Mouse (Mus musculus) erythroblast, adult 5-6 weeks (primary cell): Measurements from ENCODE around the gene Cmtm5. TPM values are rescaled to one million over a fixed set of nuclear protein-coding genes. Genes with fewer than 3 reads are reported as not detected.
"Not testable (repeated sequence)": the region's sequence is repeated elsewhere in the genome, so short reads cannot be mapped to it uniquely, and the experiment has no call there.

Source experiments
- ATAC-seq: replicated peaks from 2 replicates; pipeline ENCODE4 v1.8.0; 2016; ENCODE audit warnings: moderate number of reproducible peaks, mild to moderate bottlenecking, moderate TSS enrichment, inconsistent platforms; ENCODE audit not compliant: poor library complexity, low FRiP score, severe bottlenecking
- total RNA-seq, 2 experiments: library from RNA; stranded (forward) in 1 of 2; stranded (reverse) in 1 of 2; fragments of 150-400 nt in 1 of 2; fragments of 200-764, 138-1000 nt in 1 of 2; gene quantifications; 2 replicates each; pipeline versions ENCODE4 v1.2.3 to v1.2.4; 2015 to 2017; ENCODE audit warnings: low replicate concordance in 2 of 2

Cmtm5 gene
- total RNA-seq, 2 experiments from 2014 or later, result not detected

GRCm38 (mm10) chr14:54929801-54930200 is 6.3 kb upstream of the Cmtm5 start:
- ATAC-seq, result no peak

DNA sequence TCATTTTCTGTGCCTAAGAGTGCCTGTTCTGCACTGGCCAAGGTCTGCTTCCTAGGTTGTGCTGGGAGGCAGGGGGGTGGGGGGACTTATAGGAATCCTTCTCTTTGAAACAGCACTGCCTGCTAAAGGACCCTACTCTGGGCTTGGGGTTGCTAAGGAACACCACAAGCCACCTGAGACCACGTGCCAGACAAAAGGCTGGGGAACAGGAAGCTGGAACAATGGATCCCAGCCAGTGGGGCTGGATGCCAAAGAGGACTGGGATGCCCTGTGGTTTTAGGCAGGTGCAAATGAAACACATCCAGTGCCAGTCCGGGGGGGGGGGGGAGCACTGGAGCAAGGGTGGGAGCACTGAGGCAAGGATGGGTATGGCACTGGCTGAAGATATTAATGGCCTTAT is 5.6 kb upstream of the Cmtm5 start:
- ATAC-seq, result no peak

DNA sequence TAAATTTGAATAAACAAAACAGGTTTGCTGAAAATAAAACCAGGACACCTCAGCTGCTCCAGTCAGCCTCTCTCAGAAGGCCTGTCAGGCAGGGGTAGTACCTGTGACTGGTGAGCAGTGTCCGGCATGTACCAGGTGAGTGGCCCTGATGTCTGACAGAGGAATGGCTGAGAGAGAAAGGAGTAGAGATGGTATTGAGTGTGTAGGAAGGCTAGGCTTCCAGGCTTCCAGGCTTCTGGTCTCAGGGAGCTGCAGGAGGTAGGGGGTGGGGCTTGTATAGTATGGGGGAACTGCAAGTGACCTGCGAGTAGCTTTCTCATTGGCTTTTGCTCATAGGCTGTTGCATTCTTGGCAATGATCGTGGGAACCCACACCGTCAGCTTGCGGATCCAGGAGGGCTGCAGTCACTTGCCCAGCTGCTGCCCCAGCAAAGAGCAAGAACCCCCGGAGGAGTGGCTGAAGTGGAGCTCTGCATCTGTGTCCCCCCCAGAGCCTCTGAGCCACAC is 3.4 kb upstream of the Cmtm5 start, which contains the start of gene Il25:
Il25 (plus strand) TSS at position 51 of the 506 bp plus-strand sequence.
- ATAC-seq, result no peak

- ATAC-seq, result no peak
These were observed 735 bp downstream of the Cmtm5 start for GRCm38 (mm10) chr14:54936831-54937160.

GRCm38 (mm10) chr14:54937361-54938182 is 1.5 kb downstream of the Cmtm5 start:
- ATAC-seq, result no peak

GRCm38 (mm10) chr14:54938431-54939219 is 2.6 kb downstream of the Cmtm5 start:
- no peak for ATAC-seq

GRCm38 (mm10) chr14:54939434-54940175 is 3.5 kb downstream of the Cmtm5 start:
- peak; percentile 63; the same call in 1 of the 2 replicates for ATAC-seq

DNA sequence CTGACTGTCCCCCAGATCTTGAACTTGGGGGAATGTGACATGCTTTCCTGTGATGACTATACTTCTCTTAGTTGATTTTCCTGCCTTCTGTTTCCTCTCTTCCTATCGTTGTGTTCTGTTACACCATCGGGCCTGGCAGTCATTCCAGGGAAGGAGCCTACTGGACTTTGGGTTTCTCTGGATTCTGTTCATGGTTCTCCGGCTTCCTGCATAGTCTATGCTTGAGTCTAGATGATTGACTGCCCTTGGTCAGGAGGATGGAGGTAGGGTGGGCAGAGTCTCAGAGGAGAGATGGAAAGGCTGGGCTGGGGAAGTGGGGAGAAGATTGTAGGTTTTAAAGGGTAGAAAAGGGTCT is 4.1 kb downstream of the Cmtm5 start:
- ATAC-seq, result no peak

GRCm38 (mm10) chr14:54941024-54941978 is 5.2 kb downstream of the Cmtm5 start:
- no peak for ATAC-seq

DNA sequence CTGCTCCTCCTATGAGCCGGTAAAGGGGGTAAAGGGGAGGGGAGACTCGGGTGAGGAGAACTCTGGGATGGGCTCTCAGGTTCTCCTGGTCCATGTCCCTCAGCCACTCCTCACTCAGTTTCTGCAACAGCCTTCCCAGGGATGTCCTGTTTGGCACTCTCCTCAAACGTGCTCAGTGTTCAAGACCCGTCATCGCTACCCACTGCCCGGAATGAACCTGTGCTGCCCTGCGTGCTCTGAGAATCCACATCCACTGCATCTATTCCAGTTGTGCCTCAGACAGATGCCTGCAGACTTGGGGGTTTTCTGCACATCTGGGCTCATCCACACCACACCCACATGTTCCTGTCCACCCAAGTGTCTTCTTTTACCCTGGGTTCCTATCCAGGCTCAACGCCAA is 6.4 kb downstream of the Cmtm5 start:
- no peak for ATAC-seq

- no peak for ATAC-seq
These were observed 7.9 kb downstream of the Cmtm5 start for GRCm38 (mm10) chr14:54943971-54944370.

GRCm38 (mm10) chr14:54944939-54945338 is 8.9 kb downstream of the Cmtm5 start:
- ATAC-seq, result no peak

DNA sequence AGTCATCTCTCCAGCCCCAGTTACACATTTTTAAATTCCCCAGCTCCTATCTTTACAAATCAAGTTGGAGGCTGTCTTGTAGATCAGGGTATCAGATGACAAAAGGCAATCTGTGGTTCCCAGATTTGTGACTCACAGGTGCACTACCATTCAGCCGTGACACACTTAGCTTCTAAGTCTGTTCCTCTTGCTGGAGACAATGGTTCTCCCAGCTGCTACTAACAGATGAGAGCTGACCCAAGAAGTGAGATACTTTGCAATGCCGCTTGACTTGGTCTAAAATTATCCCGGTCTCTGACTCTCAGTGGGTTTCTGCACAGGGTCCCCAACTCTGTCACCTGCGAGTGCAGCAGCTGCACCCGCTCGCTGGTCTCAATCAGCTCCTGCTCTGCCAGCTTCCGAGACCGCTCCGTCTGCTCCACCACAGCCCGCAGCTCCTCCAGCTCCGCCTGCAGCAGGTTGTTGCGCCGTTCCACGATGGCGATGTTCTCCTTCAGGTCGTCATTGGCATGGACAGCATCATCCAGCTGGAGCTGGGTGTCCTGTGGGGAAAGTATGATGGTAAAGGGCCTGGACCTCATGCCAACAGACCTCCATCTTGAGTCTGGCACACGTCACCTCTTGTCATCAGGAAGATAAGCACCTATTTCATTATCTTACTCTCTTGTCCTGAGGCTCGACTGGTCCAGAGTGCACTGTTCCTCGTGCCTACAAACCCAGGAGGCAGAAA is 10.1 kb downstream of the Cmtm5 start:
- no peak for ATAC-seq

DNA sequence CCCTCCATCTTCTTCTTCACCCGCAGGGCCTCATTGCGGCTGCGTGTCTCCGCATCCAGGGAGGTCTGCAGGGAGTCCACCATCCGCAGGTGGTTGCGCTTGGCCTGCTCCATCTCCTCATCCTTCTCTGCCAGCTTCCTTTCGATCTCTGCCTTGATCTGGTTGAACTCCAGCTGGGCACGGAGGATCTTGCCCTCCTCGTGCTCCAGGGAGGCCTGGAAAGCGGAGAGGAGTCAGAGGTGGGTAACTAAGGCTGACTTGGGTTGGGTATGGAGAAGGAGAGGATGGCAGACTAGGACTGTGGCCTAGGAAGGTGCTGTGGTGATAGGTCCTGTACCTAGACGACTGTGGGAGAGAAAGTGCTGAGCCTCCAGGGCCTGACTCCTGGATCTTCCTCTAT is 10.9 kb downstream of the Cmtm5 start:
- ATAC-seq, result not testable (repeated sequence)

GRCm38 (mm10) chr14:54948781-54949180 is 12.7 kb downstream of the Cmtm5 start:
- no peak for ATAC-seq

GRCm38 (mm10) chr14:54950493-54950892 is 14.4 kb downstream of the Cmtm5 start:
- ATAC-seq, result no peak

- ATAC-seq, result no peak
These were observed 15.5 kb downstream of the Cmtm5 start for GRCm38 (mm10) chr14:54951587-54951986.

DNA sequence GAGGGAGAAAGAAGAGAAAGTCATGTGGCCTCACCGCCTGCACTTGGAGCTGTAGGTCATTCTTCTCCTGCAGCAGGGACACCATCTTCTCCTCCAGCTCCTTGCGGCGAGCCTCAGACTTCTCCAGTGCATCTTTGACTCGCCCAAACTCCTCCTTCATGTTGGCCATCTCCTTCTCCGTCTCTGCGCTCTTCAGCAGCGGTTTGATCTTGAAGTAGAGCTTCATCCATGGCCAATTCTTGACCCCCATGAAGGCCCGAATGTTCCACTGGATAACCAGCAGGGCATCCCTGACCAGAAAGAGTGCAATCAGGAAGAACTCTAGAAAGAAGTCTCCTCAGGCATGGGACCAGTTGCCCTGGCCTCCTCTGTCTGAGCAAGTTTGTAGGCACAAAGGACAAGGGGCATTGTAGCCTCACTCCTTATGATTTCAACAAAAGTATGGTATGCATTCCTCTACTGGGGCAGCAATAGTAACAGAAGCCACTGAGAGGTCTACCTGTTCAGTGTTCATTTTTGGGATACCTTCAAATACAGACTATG is 17.7 kb downstream of the Cmtm5 start:
- ATAC-seq, result no peak
